Mouse (Mus musculus) forebrain, embryonic 16.5 days (tissue): Measurements from ENCODE around the gene Trp53rkb. TPM values are rescaled to one million over a fixed set of nuclear protein-coding genes. Genes with fewer than 3 reads are reported as not detected.

Experiments used
- ATAC-seq: fragments of 200-750 bp; cut with Nextera tagmentation; 2 replicates; pipeline ENCODE4 v1.8.0; 2017; ENCODE audit warnings: mild to moderate bottlenecking, moderate library complexity
- H3K27ac ChIP-seq: fragments of 300-500 bp; sonication (generic); 2 replicates; pipeline ENCODE4 v1.5.1; 2014; ENCODE audit warnings: low read length, control low read depth
- H3K27me3 ChIP-seq: fragments of 300-500 bp; sonication (generic); replicated peaks from 2 replicates; pipeline ENCODE4 v1.6.1; 2014; ENCODE audit warnings: low read length; ENCODE audit not compliant: control insufficient read depth, insufficient read depth
- H3K36me3 ChIP-seq: fragments of 300-500 bp; sonication (generic); 2 replicates; pipeline ENCODE4 v1.6.1; 2014; ENCODE audit not compliant: control insufficient read depth, insufficient read depth
- H3K4me1 ChIP-seq: fragments of 300-500 bp; sonication (generic); replicated peaks from 2 replicates; pipeline ENCODE4 v1.6.1; 2014; ENCODE audit warnings: low read length; ENCODE audit not compliant: control insufficient read depth, insufficient read depth
- H3K4me2 ChIP-seq: fragments of 300-500 bp; sonication (generic); 2 replicates; pipeline ENCODE4 v1.6.1; 2014; ENCODE audit warnings: mild to moderate bottlenecking, low read length, control low read depth
- H3K4me3 ChIP-seq: fragments of 300-500 bp; sonication (generic); replicated peaks from 2 replicates; pipeline ENCODE4 v1.5.1; 2014; ENCODE audit warnings: mild to moderate bottlenecking, low read length, control low read depth
- H3K9ac ChIP-seq: fragments of 300-500 bp; sonication (generic); replicated peaks from 2 replicates; pipeline ENCODE4 v1.6.1; 2014; ENCODE audit warnings: low read depth, low read length, control low read depth
- H3K9me3 ChIP-seq: fragments of 300-500 bp; sonication (generic); 2 replicates; pipeline ENCODE4 v1.6.1; 2016; ENCODE audit warnings: low read length; ENCODE audit not compliant: control insufficient read depth
- WGBS: fragments of 180-500 bp; shearing (Covaris S2); extraction: QIAGEN DNeasy Blood & Tissue Kit; methylation state at CpG from one replicate; pipeline ENCODE4 v1.1.7; 2014; 5-methylcytosine and 5-hydroxymethylcytosine counted together
- polyA plus RNA-seq: library from polyadenylated mRNA; unstranded; fragments of >200 nt; fragmentation: Nextera tagmentation; extraction: Ambion mirVana; gene quantifications from 2 replicates; pipeline ENCODE4 v1.2.1, GENCODE M21; 2015

Gene Trp53rkb
- polyA plus RNA-seq, 1 experiment from 2014 or later: 8.7 TPM

DNA sequence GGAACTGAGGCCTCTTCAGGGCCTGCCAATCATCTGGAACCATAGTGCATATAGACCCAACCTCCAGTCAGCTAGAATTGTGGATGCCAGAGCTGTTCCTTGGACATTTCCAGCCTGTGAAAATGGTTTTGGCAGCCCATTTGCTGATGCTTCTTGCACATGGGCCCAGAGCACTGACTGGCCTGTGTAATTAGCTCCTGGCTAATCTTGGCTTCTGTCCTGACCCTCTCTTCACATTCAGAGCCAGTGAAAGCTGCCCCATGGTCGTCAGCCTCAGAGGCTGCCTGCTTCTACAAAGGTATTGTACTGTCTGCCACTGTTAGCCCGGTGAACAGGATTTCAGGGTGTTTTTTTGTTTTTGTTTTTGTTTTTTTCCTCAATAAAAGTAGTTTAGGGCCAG, 30.6 kb downstream of the Trp53rkb start:
- H3K4me2 ChIP-seq: no peak overlapping the region
- H3K27me3 ChIP-seq: no peaks in the 10 kb centered on the region
- H3K36me3 ChIP-seq: no peaks in the 10 kb centered on the region
- H3K9me3 ChIP-seq: no peaks in the 10 kb centered on the region
- no peak for ATAC-seq
- WGBS: 27% methylated on average over 2 of the region's 2 CpGs
- H3K27ac ChIP-seq: no peak overlapping the region
- H3K4me3 ChIP-seq: no peak overlapping the region
- no peaks in the 10 kb centered on the region for H3K4me1 ChIP-seq
- H3K9ac ChIP-seq: no peak overlapping the region

DNA sequence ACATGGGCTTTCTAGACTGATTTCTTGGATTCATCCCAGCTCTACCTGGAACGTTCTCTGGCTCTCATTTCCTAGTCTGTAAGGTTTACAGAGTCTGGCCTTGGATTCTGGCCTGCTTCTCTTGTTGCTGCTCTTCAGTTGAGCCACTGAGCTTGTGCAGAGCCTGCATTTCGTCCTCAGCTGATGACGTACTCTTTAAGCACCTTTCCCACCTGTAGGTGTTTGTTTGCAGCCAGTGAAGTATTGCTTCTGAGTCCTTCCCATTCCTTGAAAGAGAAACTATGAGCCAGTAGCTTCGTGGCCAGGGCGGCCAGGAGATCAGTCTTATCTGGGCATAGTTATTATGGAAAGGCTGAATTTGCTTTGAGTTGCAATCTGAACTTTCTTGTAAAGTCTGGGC, 32.1 kb downstream of the Trp53rkb start:
- Histone ChIP-seq H3K27ac (no peak overlapping the region), H3K4me3 (no peak overlapping the region), H3K9me3 (no peaks in the 10 kb centered on the region), H3K4me1 (no peaks in the 10 kb centered on the region), H3K27me3 (no peaks in the 10 kb centered on the region), H3K9ac (no peak overlapping the region), H3K4me2 (no peak overlapping the region), H3K36me3 (no peaks in the 10 kb centered on the region)
- WGBS: 85% methylated on average over 5 of the region's 5 CpGs
- ATAC-seq: no peak

DNA sequence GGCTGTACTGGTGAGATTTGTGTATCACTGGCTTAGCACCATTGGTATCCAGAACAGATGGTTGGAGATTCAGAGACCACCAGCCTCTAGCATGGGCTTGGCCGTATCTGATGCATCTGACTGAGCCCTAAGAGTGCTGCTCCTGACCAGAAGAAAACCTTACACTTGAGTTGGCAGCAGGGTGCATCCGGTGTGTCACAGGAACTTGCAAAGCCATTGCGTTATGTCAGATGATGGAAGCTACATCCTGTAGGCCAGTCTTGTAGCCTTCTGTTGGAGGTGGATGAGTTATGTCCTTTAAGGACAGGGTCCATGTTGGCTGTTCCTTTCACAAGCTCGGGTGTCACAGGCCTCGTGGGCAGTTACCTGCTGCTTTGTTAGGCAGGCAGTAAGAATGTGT, 32.7 kb downstream of the Trp53rkb start:
- no peak for ATAC-seq
- H3K9ac ChIP-seq: no peak overlapping the region
- no peak overlapping the region for H3K27ac ChIP-seq
- H3K27me3 ChIP-seq: no peaks in the 10 kb centered on the region
- H3K4me1 ChIP-seq: no peaks in the 10 kb centered on the region
- H3K9me3 ChIP-seq: no peaks in the 10 kb centered on the region
- H3K4me3 ChIP-seq: no peak overlapping the region
- H3K36me3 ChIP-seq: no peaks in the 10 kb centered on the region
- no peak overlapping the region for H3K4me2 ChIP-seq
- 93% methylated on average over 5 of the region's 5 CpGs for WGBS

GRCm38 (mm10) chr2:166826491-166827224, 34.3 kb downstream of the Trp53rkb start:
- WGBS: 90% methylated on average over 8 of the region's 8 CpGs
- no peak overlapping the region for H3K27ac ChIP-seq
- no peak for ATAC-seq

DNA sequence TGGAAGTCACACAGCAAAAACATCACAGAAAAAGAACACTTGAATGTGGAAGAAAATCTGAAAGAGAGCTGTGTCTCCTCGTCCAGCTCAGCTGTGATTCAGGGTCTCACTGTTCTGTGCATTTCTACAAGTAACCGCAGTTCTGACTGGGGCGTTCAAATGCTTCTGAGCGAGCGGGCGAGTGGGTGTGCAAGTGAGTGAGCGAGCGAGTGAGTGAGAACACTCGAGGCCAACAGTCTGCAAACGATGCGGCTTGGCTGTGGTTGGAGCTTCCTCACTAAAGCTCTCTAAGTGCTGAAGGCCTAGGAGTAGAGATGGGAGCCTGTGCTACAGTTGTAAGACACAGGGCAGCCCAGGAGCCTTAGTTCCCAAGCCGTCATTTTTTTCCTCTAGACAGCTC, 36.0 kb downstream of the Trp53rkb start:
- 92% methylated on average over 12 of the region's 12 CpGs for WGBS

More at GRCm38 (mm10) chr2:166826491-166827224, 34.3 kb downstream of the Trp53rkb start:
- H3K4me2 ChIP-seq: no peak overlapping the region
- H3K9me3 ChIP-seq: no peaks in the 10 kb centered on the region
- H3K4me3 ChIP-seq: no peak overlapping the region
- no peaks in the 10 kb centered on the region for H3K4me1 ChIP-seq
- no peaks in the 10 kb centered on the region for H3K36me3 ChIP-seq
- no peak overlapping the region for H3K9ac ChIP-seq
- no peaks in the 10 kb centered on the region for H3K27me3 ChIP-seq

DNA sequence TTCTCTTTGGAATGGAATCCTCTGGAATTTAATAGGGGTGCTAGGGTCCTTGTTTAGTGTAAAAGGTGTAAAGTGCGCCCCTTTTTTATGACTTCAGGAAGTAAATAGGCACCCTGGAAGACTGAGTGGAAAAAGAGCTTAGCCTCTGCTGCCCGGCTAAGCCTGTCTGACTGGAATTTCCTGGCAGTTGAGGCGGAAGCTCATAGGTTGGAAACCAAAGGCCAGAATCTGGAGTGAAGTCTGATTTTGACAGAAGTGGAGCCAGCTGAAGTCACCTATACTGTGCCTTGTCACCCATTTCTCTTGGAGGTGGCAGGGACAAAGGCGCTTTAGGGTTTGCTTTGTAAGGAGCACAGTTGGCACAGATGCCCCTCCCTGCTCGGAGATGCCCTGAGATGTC, 38.0 kb downstream of the Trp53rkb start:
- Histone ChIP-seq H3K4me2 (no peak overlapping the region), H3K9me3 (no peaks in the 10 kb centered on the region), H3K4me3 (no peak overlapping the region), H3K4me1 (no peaks in the 10 kb centered on the region), H3K27ac (no peak overlapping the region), H3K36me3 (no peaks in the 10 kb centered on the region), H3K27me3 (no peaks in the 10 kb centered on the region), H3K9ac (no peak overlapping the region)
- ATAC-seq: no peak
- WGBS: 96% methylated on average over 5 of the region's 5 CpGs

More for the DNA sequence above, 36.0 kb downstream of the Trp53rkb start:
- H3K9me3 ChIP-seq: no peaks in the 10 kb centered on the region
- H3K4me3 ChIP-seq: no peak overlapping the region
- no peak overlapping the region for H3K9ac ChIP-seq
- H3K27me3 ChIP-seq: no peaks in the 10 kb centered on the region
- H3K27ac ChIP-seq: no peak overlapping the region
- ATAC-seq: no peak
- no peaks in the 10 kb centered on the region for H3K36me3 ChIP-seq
- H3K4me2 ChIP-seq: no peak overlapping the region
- no peaks in the 10 kb centered on the region for H3K4me1 ChIP-seq

- no peak for ATAC-seq
- H3K27ac ChIP-seq: no peak overlapping the region
- H3K4me3 ChIP-seq: no peak overlapping the region
- 94% methylated on average over 2 of the region's 2 CpGs for WGBS
- H3K27me3 ChIP-seq: no peaks in the 10 kb centered on the region
- no peaks in the 10 kb centered on the region for H3K4me1 ChIP-seq
- H3K9ac ChIP-seq: no peak overlapping the region
- H3K36me3 ChIP-seq: no peaks in the 10 kb centered on the region
- no peaks in the 10 kb centered on the region for H3K9me3 ChIP-seq
- no peak overlapping the region for H3K4me2 ChIP-seq
Measured at GRCm38 (mm10) chr2:166834091-166834490, 41.8 kb downstream of the Trp53rkb start.

DNA sequence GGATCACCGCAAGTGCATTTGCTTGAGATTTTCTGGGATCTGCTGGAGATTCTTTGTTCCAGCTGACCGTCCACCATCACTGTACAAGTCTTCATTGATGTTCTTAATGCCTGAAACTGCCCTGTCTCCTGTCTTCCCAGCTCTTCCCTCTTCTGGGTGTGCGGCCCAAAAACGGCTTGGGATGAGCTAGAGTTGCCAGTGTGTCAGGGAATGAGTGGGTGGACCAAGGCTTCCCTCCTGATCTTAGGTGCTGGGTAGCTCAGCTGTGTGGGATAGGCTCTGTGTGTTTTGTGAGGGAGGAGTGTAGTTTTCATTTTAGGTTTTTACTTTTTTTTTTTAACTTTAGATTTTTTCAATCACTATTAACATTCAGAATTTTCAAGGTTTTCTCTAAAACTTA, 42.5 kb downstream of the Trp53rkb start:
- 95% methylated on average over 4 of the region's 4 CpGs for WGBS
- Histone ChIP-seq H3K27ac (no peak overlapping the region), H3K27me3 (no peaks in the 10 kb centered on the region), H3K4me1 (no peaks in the 10 kb centered on the region), H3K36me3 (no peaks in the 10 kb centered on the region), H3K4me3 (no peak overlapping the region), H3K9ac (no peak overlapping the region), H3K9me3 (no peaks in the 10 kb centered on the region), H3K4me2 (no peak overlapping the region)
- ATAC-seq: no peak

DNA sequence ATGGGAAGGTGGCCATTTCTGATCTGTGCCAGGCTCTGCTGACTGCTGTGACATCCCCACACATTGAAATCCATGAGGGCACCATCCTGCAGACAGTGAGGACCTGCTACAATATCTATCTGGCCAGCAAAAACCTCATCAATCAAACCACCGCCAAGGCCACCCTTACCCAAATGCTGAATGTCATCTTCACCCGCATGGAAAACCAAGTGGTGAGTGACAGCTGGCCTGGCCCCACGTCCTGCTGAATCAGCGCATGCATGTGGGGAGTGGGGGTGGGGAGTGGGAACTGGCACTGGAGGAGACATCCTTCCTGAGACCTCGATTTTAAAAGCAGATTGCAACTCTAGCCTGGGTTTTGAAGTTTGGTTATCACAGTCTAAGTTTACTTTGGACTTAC, 43.2 kb downstream of the Trp53rkb start:
- no peak overlapping the region for H3K4me3 ChIP-seq
- no peaks in the 10 kb centered on the region for H3K4me1 ChIP-seq
- no peak for ATAC-seq
- WGBS: 75% methylated on average over 5 of the region's 5 CpGs
- no peak overlapping the region for H3K9ac ChIP-seq
- H3K27ac ChIP-seq: no peak overlapping the region
- no peak overlapping the region for H3K4me2 ChIP-seq
- H3K9me3 ChIP-seq: no peaks in the 10 kb centered on the region
- no peaks in the 10 kb centered on the region for H3K27me3 ChIP-seq
- H3K36me3 ChIP-seq: no peaks in the 10 kb centered on the region

DNA sequence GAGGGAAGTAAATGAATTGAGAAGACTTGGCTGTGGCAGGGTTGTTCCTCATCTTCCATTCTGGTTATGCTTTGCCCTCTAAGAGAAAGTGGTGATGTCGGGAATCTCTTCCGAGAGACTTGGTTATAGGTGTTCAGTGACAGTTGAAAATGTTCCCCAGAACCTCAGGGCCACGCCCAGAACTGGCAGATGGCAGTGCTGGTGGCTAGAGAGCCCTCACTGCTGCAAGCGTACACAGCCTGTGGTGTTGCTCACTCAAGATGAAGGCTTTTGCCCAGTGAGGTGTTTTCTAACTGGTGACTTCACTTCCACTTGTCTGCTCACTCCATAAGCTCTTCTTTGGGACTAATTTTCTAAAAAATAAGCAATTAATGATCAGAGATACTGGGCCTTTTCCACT, 49.5 kb downstream of the Trp53rkb start:
- H3K9me3 ChIP-seq: no peaks in the 10 kb centered on the region
- WGBS: 83% methylated on average over 4 of the region's 4 CpGs
- H3K27me3 ChIP-seq: no peaks in the 10 kb centered on the region
- no peaks in the 10 kb centered on the region for H3K36me3 ChIP-seq
- H3K9ac ChIP-seq: no peak overlapping the region
- no peaks in the 10 kb centered on the region for H3K4me1 ChIP-seq
- no peak overlapping the region for H3K27ac ChIP-seq
- no peak overlapping the region for H3K4me2 ChIP-seq
- no peak overlapping the region for H3K4me3 ChIP-seq
- ATAC-seq: no peak
